Mouse (Mus musculus): ENCODE data around the gene Ncs1. TPM values are rescaled to one million over a fixed set of nuclear protein-coding genes. Genes with fewer than 3 reads are reported as not detected.
A peak's percentile ranks its signal among the peaks of the same experiment; 100 is the strongest.

Gene Ncs1
- polyA plus RNA-seq, 1 experiment: 3.5 TPM

GRCm38 (mm10) chr2:31299996-31300395 lies 54.4 kb downstream of the Ncs1 start:
- no peaks in the 10 kb centered on the region for H3K36me3 ChIP-seq (ENCODE audit: control insufficient read depth, insufficient read depth, low read length)
- no peak for DNase-seq
- 71% methylated on average over 10 of the region's 10 CpGs for WGBS

GRCm38 (mm10) chr2:31303177-31303576 lies 57.6 kb downstream of the Ncs1 start:
- 78% methylated on average over 9 of the region's 9 CpGs for WGBS
- Histone ChIP-seq H3K36me3 (ENCODE audit: control insufficient read depth, insufficient read depth, low read length) (no peaks in the 10 kb centered on the region), H3K4me1 (ENCODE audit: control insufficient read depth, insufficient read depth, low read length) (no peaks in the 10 kb centered on the region; the same call in 1 of the 2 replicates), H3K27ac (ENCODE audit: insufficient read depth, low read depth, low read length) (no peak overlapping the region), H3K27me3 (replicated peaks; ENCODE audit: control insufficient read depth, insufficient read depth, low read length) (no peaks in the 10 kb centered on the region), H3K4me3 (ENCODE audit: insufficient read depth, low read depth, low read length) (no peak overlapping the region)
- TF ChIP-seq POLR2A (IDR thresholded peaks at IDR 0.05; ENCODE audit: low read depth, low read length): no peak
- TF ChIP-seq CTCF (conservative IDR thresholded peaks at IDR 0.05; ENCODE audit: insufficient read depth, insufficient read length, low read depth, low read length): no peak
- DNase-seq: no peak

More at GRCm38 (mm10) chr2:31299996-31300395, 54.4 kb downstream of the Ncs1 start:
- Histone ChIP-seq H3K4me1 (ENCODE audit: control insufficient read depth, insufficient read depth, low read length) (no peaks in the 10 kb centered on the region; the same call in 1 of the 2 replicates), H3K27ac (ENCODE audit: insufficient read depth, low read depth, low read length) (no peak overlapping the region), H3K4me3 (ENCODE audit: insufficient read depth, low read depth, low read length) (no peak overlapping the region), H3K27me3 (replicated peaks; ENCODE audit: control insufficient read depth, insufficient read depth, low read length) (no peaks in the 10 kb centered on the region)
- TF ChIP-seq POLR2A (IDR thresholded peaks at IDR 0.05; ENCODE audit: low read depth, low read length) (no peak), CTCF (conservative IDR thresholded peaks at IDR 0.05; ENCODE audit: insufficient read depth, insufficient read length, low read depth, low read length) (no peak)

- H3K27me3 ChIP-seq (replicated peaks; ENCODE audit: control insufficient read depth, insufficient read depth, low read length): no peaks in the 10 kb centered on the region
- DNase-seq: no peak
- H3K4me1 ChIP-seq (ENCODE audit: control insufficient read depth, insufficient read depth, low read length): no peaks in the 10 kb centered on the region
- no peak overlapping the region for H3K4me3 ChIP-seq (ENCODE audit: insufficient read depth, low read depth, low read length)
- TF ChIP-seq POLR2A (IDR thresholded peaks at IDR 0.05; ENCODE audit: low read depth, low read length): no peak
- 67% methylated on average over 9 of the region's 9 CpGs for whole genome bisulfite sequencing
- no peaks in the 10 kb centered on the region for H3K36me3 ChIP-seq (ENCODE audit: control insufficient read depth, insufficient read depth, low read length)
- no peak overlapping the region for H3K27ac ChIP-seq (ENCODE audit: insufficient read depth, low read depth, low read length)
These were observed 58.6 kb downstream of the Ncs1 start for GRCm38 (mm10) chr2:31304191-31304590.

GRCm38 (mm10) chr2:31304801-31305665 lies 59.4 kb downstream of the Ncs1 start:
- H3K27ac ChIP-seq (ENCODE audit: insufficient read depth, low read depth, low read length): no peak overlapping the region
- no peak for DNase-seq
- H3K27me3 ChIP-seq (replicated peaks; ENCODE audit: control insufficient read depth, insufficient read depth, low read length): no peaks in the 10 kb centered on the region
- no peak overlapping the region for H3K4me3 ChIP-seq (ENCODE audit: insufficient read depth, low read depth, low read length)
- no peak for TF ChIP-seq POLR2A (IDR thresholded peaks at IDR 0.05; ENCODE audit: low read depth, low read length)
- no peak for TF ChIP-seq CTCF (conservative IDR thresholded peaks at IDR 0.05; ENCODE audit: insufficient read depth, insufficient read length, low read depth, low read length)
- H3K36me3 ChIP-seq (ENCODE audit: control insufficient read depth, insufficient read depth, low read length): no peaks in the 10 kb centered on the region
- WGBS: 79% methylated on average over 22 of the region's 22 CpGs
- no peaks in the 10 kb centered on the region for H3K4me1 ChIP-seq (ENCODE audit: control insufficient read depth, insufficient read depth, low read length)

GRCm38 (mm10) chr2:31305684-31306083 lies 60.1 kb downstream of the Ncs1 start:
- H3K27me3 ChIP-seq (replicated peaks; ENCODE audit: control insufficient read depth, insufficient read depth, low read length): no peaks in the 10 kb centered on the region
- no peak overlapping the region for H3K4me3 ChIP-seq (ENCODE audit: insufficient read depth, low read depth, low read length)
- peak; percentile 19 for DNase-seq
- WGBS: 51% methylated on average over 4 of the region's 4 CpGs
- no peak for TF ChIP-seq POLR2A (IDR thresholded peaks at IDR 0.05; ENCODE audit: low read depth, low read length)
- TF ChIP-seq CTCF (conservative IDR thresholded peaks at IDR 0.05; ENCODE audit: insufficient read depth, insufficient read length, low read depth, low read length): peak; percentile 57; the same call in 1 of the 2 replicates
- no peaks in the 10 kb centered on the region for H3K36me3 ChIP-seq (ENCODE audit: control insufficient read depth, insufficient read depth, low read length)
- H3K4me1 ChIP-seq (ENCODE audit: control insufficient read depth, insufficient read depth, low read length): no peaks in the 10 kb centered on the region
- H3K27ac ChIP-seq (ENCODE audit: insufficient read depth, low read depth, low read length): no peak overlapping the region

- WGBS: 70% methylated on average over 4 of the region's 4 CpGs
- Histone ChIP-seq H3K27ac (ENCODE audit: insufficient read depth, low read depth, low read length) (no peak overlapping the region), H3K36me3 (ENCODE audit: control insufficient read depth, insufficient read depth, low read length) (no peaks in the 10 kb centered on the region), H3K4me1 (ENCODE audit: control insufficient read depth, insufficient read depth, low read length) (no peaks in the 10 kb centered on the region), H3K27me3 (replicated peaks; ENCODE audit: control insufficient read depth, insufficient read depth, low read length) (no peaks in the 10 kb centered on the region), H3K4me3 (ENCODE audit: insufficient read depth, low read depth, low read length) (no peak overlapping the region)
- DNase-seq: no peak
- TF ChIP-seq CTCF (conservative IDR thresholded peaks at IDR 0.05; ENCODE audit: insufficient read depth, insufficient read length, low read depth, low read length): no peak
- TF ChIP-seq POLR2A (IDR thresholded peaks at IDR 0.05; ENCODE audit: low read depth, low read length): no peak
These were observed 62.6 kb downstream of the Ncs1 start for GRCm38 (mm10) chr2:31308257-31308656.

- 33% methylated on average over 15 of the region's 15 CpGs for WGBS
- DNase-seq: no peak
- Histone ChIP-seq H3K4me3 (ENCODE audit: insufficient read depth, low read depth, low read length) (no peak overlapping the region), H3K36me3 (ENCODE audit: control insufficient read depth, insufficient read depth, low read length) (no peaks in the 10 kb centered on the region), H3K4me1 (ENCODE audit: control insufficient read depth, insufficient read depth, low read length) (no peaks in the 10 kb centered on the region), H3K27ac (ENCODE audit: insufficient read depth, low read depth, low read length) (no peak overlapping the region), H3K27me3 (replicated peaks; ENCODE audit: control insufficient read depth, insufficient read depth, low read length) (no peaks in the 10 kb centered on the region)
- TF ChIP-seq CTCF (conservative IDR thresholded peaks at IDR 0.05; ENCODE audit: insufficient read depth, insufficient read length, low read depth, low read length) (no peak), POLR2A (IDR thresholded peaks at IDR 0.05; ENCODE audit: low read depth, low read length) (no peak)
These were observed 63.9 kb downstream of the Ncs1 start for GRCm38 (mm10) chr2:31309549-31309948.
